Mouse (Mus musculus) stomach, postnatal 0 days (tissue): Measurements from ENCODE around the gene 2210408I21Rik.

Experiments used
- CTCF ChIP-seq: IDR thresholded peaks from 2 replicates; pipeline ENCODE4 v1.5.1; 2016; ENCODE audit warnings: antibody characterized with exemption, low read depth, mild to moderate bottlenecking, moderate library complexity
- EP300 ChIP-seq: optimal IDR thresholded peaks from 2 replicates; pipeline ENCODE3; 2016; ENCODE audit warnings: antibody characterized with exemption

- TF ChIP-seq EP300 (no peak), CTCF (no peak)
Measured at GRCm38 (mm10) chr13:77326174-77326959, 191.0 kb downstream of the 2210408I21Rik start.
